Mouse (Mus musculus): ENCODE data around the gene Actl6b. TPM values are rescaled to one million over a fixed set of nuclear protein-coding genes. Genes with fewer than 3 reads are reported as not detected.

The Actl6b gene
- polyA plus RNA-seq, 1 experiment from 2014 or later, result 204 TPM

DNA sequence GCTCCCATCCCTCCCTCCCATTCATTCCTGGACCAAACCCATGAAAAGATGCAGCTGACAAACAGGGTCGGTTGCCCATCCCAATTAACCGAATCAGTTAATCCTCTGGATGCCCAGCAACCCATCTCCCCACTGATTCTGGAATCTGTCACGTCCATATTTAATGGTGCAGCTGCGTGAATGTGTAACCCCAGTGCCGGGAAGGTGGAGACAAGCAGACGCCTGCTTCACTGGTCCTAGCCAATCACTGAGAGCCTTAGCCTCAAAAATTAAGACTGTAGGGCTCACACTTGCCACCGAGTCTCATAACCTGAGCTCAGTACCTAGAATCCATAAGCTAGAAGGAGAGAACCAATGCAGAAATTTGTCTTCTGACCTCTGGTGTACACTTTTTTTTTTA is 42.6 kb downstream of the Actl6b start:
- Histone ChIP-seq H3K27ac (no peak overlapping the region), H3K4me2 (replicated peaks) (no peak overlapping the region), H3K4me3 (replicated peaks; ENCODE audit: low read length) (no peak overlapping the region), H3K27me3 (ENCODE audit: control insufficient read depth, insufficient read depth, low read length) (no peaks in the 10 kb centered on the region), H3K4me1 (replicated peaks; ENCODE audit: control insufficient read depth, insufficient read depth, low read length) (peaks cover 12% of the 10 kb centered on the region), H3K36me3 (replicated peaks; ENCODE audit: control insufficient read depth, insufficient read depth) (peaks cover 12% of the 10 kb centered on the region; the same call in 1 of the 2 replicates), H3K9ac (no peak overlapping the region), H3K9me3 (ENCODE audit: control insufficient read depth, low read length) (no peaks in the 10 kb centered on the region)
- ATAC-seq (ENCODE audit: low FRiP score), result no peak
- DNase-seq (ENCODE audit: low spot score), result no peak
- 79% methylated on average over 7 of the region's 7 CpGs for WGBS

DNA sequence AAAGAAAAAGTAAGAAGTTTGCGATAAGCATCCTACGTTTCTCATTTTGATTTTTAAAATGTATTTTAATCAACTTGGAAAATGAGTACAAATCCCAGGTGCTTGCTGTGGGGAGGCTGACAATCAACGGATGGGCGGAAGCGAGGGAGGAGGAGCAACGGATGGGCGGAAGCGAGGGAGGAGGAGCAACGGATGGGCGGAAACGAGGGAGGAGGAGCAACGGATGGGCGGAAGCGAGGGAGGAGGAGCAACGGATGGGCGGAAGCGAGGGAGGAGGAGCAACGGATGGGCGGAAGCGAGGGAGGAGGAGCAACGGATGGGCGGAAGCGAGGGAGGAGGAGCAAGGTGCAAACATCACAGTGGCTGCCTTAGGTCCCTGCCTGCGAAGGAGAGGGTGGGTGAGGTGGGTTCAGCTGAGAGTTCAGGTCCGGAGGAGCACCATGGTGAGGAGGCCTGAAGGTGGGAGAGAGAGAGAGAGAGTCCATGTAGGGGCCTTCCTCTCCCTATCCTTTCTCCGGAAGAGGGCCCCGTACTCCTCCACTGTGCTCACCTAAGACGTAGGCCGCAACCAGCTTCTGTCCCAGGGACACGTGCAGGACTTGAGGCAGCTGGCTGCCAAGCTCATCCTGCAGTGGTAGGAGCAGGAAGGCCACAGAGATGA is 43.4 kb downstream of the Actl6b start:
- H3K4me3 ChIP-seq (replicated peaks; ENCODE audit: low read length), result no peak overlapping the region; the same call in 1 of the 2 replicates
- ATAC-seq (ENCODE audit: low FRiP score), result no peak
- DNase-seq (ENCODE audit: low spot score), result no peak
- no peaks in the 10 kb centered on the region for H3K9me3 ChIP-seq (ENCODE audit: control insufficient read depth, low read length)
- H3K9ac ChIP-seq, result no peak overlapping the region
- WGBS, result 38% methylated on average over 25 of the region's 30 CpGs
- peaks cover 12% of the 10 kb centered on the region for H3K4me1 ChIP-seq (replicated peaks; ENCODE audit: control insufficient read depth, insufficient read depth, low read length)
- peaks cover 12% of the 10 kb centered on the region; the same call in 1 of the 2 replicates for H3K36me3 ChIP-seq (replicated peaks; ENCODE audit: control insufficient read depth, insufficient read depth)
- H3K4me2 ChIP-seq (replicated peaks), result peak overlapping the region; percentile 38
- H3K27me3 ChIP-seq (ENCODE audit: control insufficient read depth, insufficient read depth, low read length), result no peaks in the 10 kb centered on the region
- H3K27ac ChIP-seq, result no peak overlapping the region

DNA sequence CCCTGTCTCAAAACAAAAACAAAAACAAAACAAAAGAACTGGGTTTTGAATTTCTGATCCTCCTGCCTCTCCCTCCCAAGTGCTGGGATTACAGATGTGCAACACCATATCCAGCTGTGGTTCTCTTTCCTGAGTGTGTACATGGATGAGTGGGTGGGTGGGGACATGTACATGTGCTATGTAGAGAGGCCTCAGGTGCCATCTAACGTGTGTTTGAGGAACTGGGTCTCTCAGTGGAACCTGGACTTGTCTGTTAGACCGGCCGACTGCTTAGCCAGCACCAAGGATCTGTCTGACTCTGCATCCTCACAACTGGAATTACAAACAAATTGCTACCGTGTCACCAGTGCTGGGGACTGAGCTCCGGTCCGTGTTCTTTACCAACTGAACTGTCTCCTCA is 44.3 kb downstream of the Actl6b start:
- H3K4me1 ChIP-seq (replicated peaks; ENCODE audit: control insufficient read depth, insufficient read depth, low read length), result peaks cover 12% of the 10 kb centered on the region
- H3K27ac ChIP-seq, result no peak overlapping the region
- DNase-seq (ENCODE audit: low spot score) (no peak), ATAC-seq (ENCODE audit: low FRiP score) (no peak)
- H3K9ac ChIP-seq, result no peak overlapping the region
- WGBS, result 96% methylated on average over 6 of the region's 6 CpGs
- peaks cover 12% of the 10 kb centered on the region; the same call in 1 of the 2 replicates for H3K36me3 ChIP-seq (replicated peaks; ENCODE audit: control insufficient read depth, insufficient read depth)
- no peaks in the 10 kb centered on the region for H3K9me3 ChIP-seq (ENCODE audit: control insufficient read depth, low read length)
- H3K27me3 ChIP-seq (ENCODE audit: control insufficient read depth, insufficient read depth, low read length), result no peaks in the 10 kb centered on the region
- no peak overlapping the region for H3K4me2 ChIP-seq (replicated peaks)
- no peak overlapping the region for H3K4me3 ChIP-seq (replicated peaks; ENCODE audit: low read length)

DNA sequence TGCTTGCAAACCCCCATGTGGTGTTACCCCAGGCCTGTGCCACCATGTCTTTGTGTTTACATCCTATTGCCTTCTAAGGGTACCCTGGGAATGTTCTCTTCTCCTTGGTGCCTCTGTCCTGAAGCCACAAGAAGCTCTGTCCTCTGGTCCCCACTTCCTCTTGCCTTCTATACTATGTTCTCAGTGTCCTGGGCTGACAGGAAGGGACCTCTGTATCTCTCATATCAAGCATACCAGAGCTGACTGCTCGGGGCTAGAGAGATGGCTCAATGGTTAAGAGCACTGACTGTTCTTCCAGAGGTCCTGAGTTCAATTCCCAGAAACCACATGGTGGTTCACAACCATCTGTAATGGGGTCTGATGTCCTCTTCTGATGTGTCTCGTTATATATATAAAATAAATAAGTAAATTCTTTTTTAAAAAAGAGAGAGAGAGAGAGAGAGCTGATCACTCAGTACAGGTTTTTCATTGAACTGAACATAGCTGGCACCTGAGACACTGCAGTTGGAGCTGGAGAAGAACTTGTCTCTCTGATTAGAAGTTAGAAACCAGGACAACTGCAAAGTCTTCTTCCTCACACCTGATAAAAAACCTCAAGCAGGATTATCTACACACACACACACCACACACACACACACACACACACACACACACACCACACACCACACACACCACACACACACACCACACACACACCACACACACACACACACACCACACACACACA is 44.9 kb downstream of the Actl6b start:
- Histone ChIP-seq H3K27ac (no peak overlapping the region), H3K4me3 (replicated peaks; ENCODE audit: low read length) (no peak overlapping the region), H3K9me3 (ENCODE audit: control insufficient read depth, low read length) (no peaks in the 10 kb centered on the region), H3K9ac (no peak overlapping the region), H3K4me2 (replicated peaks) (no peak overlapping the region), H3K27me3 (ENCODE audit: control insufficient read depth, insufficient read depth, low read length) (no peaks in the 10 kb centered on the region), H3K4me1 (replicated peaks; ENCODE audit: control insufficient read depth, insufficient read depth, low read length) (peaks cover 12% of the 10 kb centered on the region), H3K36me3 (replicated peaks; ENCODE audit: control insufficient read depth, insufficient read depth) (peaks cover 12% of the 10 kb centered on the region; the same call in 1 of the 2 replicates)
- WGBS, result 91% methylated on average over 2 of the region's 2 CpGs
- no peak for DNase-seq (ENCODE audit: low spot score)
- no peak for ATAC-seq (ENCODE audit: low FRiP score)

DNA sequence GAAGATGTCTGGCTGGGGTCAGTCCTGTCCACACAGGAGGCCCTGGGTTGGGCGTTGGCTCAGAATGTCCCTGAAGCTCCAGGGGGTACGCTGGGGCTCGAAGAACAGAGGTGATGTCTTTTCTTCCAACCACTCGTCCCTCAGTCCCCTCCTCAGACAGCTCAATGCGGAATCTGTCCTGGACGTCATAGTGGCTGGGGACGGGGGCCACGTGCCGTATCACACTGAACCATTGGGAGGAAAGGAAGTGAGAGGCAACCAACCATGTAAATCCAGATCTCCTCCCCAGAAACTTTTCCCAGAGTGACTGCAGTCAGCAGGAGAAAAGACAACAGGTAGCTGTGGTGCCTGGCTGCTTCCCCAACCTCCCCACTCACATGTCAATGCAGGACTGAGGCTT is 46.3 kb downstream of the Actl6b start:
- ATAC-seq (ENCODE audit: low FRiP score) (no peak), DNase-seq (ENCODE audit: low spot score) (no peak)
- WGBS, result 59% methylated on average over 9 of the region's 9 CpGs
- peak overlapping the region; percentile 82 for H3K9ac ChIP-seq
- H3K4me3 ChIP-seq (replicated peaks; ENCODE audit: low read length), result peak overlapping the region; percentile 61
- peaks cover 12% of the 10 kb centered on the region for H3K4me1 ChIP-seq (replicated peaks; ENCODE audit: control insufficient read depth, insufficient read depth, low read length)
- H3K9me3 ChIP-seq (ENCODE audit: control insufficient read depth, low read length), result no peaks in the 10 kb centered on the region
- no peaks in the 10 kb centered on the region for H3K27me3 ChIP-seq (ENCODE audit: control insufficient read depth, insufficient read depth, low read length)
- H3K27ac ChIP-seq, result no peak overlapping the region
- peak overlapping the region; percentile 83 for H3K4me2 ChIP-seq (replicated peaks)
- peaks cover 12% of the 10 kb centered on the region; the same call in 1 of the 2 replicates for H3K36me3 ChIP-seq (replicated peaks; ENCODE audit: control insufficient read depth, insufficient read depth)

DNA sequence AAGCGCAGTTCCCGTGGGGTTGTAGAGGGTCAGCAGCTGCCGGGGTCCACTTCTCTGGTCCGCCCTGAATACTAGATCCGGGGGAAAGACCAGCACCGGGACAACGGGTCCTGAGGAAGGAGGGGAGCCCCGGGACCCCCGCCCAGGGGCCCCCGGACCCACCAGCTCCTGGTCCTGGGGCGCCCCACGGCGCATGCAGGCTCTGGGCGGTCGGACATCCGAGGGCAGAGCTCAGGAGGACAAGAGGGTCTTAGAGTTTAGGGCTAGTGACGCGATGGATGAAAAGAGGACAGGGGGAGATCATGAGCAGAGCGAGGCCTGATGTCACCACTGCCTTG is 46.9 kb downstream of the Actl6b start:
- Histone ChIP-seq H3K27me3 (ENCODE audit: control insufficient read depth, insufficient read depth, low read length) (no peaks in the 10 kb centered on the region), H3K27ac (peak overlapping the region; percentile 83; the same call in 1 of the 2 replicates), H3K4me3 (replicated peaks; ENCODE audit: low read length) (peak overlapping the region; percentile 61), H3K4me2 (replicated peaks) (peak overlapping the region; percentile 83), H3K9me3 (ENCODE audit: control insufficient read depth, low read length) (no peaks in the 10 kb centered on the region), H3K9ac (peak overlapping the region; percentile 82), H3K4me1 (replicated peaks; ENCODE audit: control insufficient read depth, insufficient read depth, low read length) (peaks cover 12% of the 10 kb centered on the region), H3K36me3 (replicated peaks; ENCODE audit: control insufficient read depth, insufficient read depth) (peaks cover 12% of the 10 kb centered on the region; the same call in 1 of the 2 replicates)
- 2% methylated on average over 19 of the region's 19 CpGs for WGBS
- no peak; the same call in 1 of the 2 replicates for ATAC-seq (ENCODE audit: low FRiP score)
- DNase-seq (ENCODE audit: low spot score), result no peak

DNA sequence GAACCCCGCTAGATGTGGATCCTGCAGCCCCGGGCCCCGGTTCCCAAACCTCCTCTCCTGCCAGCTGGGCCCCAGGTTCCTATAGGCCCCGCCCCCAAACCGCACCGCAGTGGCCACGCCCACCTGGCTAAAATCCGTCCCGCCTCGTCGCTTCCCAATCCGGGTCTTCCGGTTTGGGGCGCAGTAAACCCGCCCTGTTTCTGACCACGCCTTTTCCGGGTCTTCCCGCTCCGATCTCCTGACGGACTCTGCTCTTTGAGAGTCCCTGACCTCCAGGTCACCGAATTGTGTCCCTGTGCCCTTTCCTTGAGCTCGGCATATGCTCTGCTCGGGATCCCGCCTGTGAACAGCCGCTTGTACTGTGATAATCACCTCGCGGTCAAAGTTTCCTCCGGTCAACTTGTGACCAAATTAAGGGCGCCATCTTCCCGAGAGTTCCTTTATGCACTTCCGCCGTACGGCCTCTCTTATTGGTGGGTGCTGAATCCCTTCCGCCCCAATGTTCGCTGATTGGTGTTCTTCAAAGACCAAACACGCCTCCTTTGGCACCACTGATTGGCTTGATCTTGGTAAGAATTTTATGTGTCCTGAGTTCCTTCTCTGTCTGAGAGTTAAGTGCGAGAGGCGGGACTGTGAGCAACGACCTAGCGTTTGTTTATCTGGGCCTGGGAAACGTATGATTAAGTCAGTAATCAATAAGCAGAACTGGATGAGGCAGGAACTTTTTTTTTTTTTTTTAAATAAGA is 47.5 kb downstream of the Actl6b start, which contains the start of gene Mospd3:
Gene Mospd3 (minus strand): TSS at position 440 of the 746 bp plus-strand sequence.
- DNase-seq (ENCODE audit: low spot score) (peak; percentile 94), ATAC-seq (ENCODE audit: low FRiP score) (peak; percentile 95)
- Histone ChIP-seq H3K4me3 (replicated peaks; ENCODE audit: low read length) (peak within 1 kb of the TSS; percentile 61), H3K9me3 (ENCODE audit: control insufficient read depth, low read length) (no peaks in the 10 kb centered on the region), H3K27me3 (ENCODE audit: control insufficient read depth, insufficient read depth, low read length) (no peaks in the 10 kb centered on the region), H3K9ac (peak within 1 kb of the TSS; percentile 82), H3K27ac (peak within 1 kb of the TSS; percentile 83), H3K4me2 (replicated peaks) (peak within 1 kb of the TSS; percentile 83), H3K4me1 (replicated peaks; ENCODE audit: control insufficient read depth, insufficient read depth, low read length) (peaks cover 12% of the 10 kb centered on the region), H3K36me3 (replicated peaks; ENCODE audit: control insufficient read depth, insufficient read depth) (peaks cover 12% of the 10 kb centered on the region; the same call in 1 of the 2 replicates)
- WGBS, result under 1% methylated on average over 41 of the region's 41 CpGs

DNA sequence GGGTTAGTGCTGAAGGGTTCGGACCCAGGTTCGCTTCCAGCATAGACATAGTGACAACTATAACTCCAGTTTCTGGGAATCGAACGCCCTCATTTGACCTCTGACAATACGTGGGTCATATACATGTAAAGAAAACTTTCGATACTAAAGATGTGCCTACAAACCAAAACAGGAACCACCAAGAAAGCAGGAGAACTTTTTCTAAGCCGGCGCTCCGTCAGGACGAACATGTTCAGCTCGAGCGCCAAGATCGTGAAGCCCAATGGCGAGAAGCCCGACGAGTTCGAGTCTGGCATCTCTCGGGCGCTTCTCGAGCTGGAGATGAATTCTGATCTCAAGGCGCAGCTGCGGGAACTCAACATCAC is 48.0 kb downstream of the Actl6b start:
- Histone ChIP-seq H3K27me3 (ENCODE audit: control insufficient read depth, insufficient read depth, low read length) (no peaks in the 10 kb centered on the region), H3K36me3 (replicated peaks; ENCODE audit: control insufficient read depth, insufficient read depth) (peaks cover 12% of the 10 kb centered on the region; the same call in 1 of the 2 replicates), H3K27ac (no peak overlapping the region), H3K9me3 (ENCODE audit: control insufficient read depth, low read length) (no peaks in the 10 kb centered on the region), H3K4me1 (replicated peaks; ENCODE audit: control insufficient read depth, insufficient read depth, low read length) (peaks cover 12% of the 10 kb centered on the region), H3K4me2 (replicated peaks) (peak overlapping the region; percentile 83), H3K9ac (peak overlapping the region; percentile 32), H3K4me3 (replicated peaks; ENCODE audit: low read length) (peak overlapping the region; percentile 61)
- WGBS, result under 1% methylated on average over 22 of the region's 22 CpGs
- ATAC-seq (ENCODE audit: low FRiP score) (no peak), DNase-seq (ENCODE audit: low spot score) (peak; percentile 39)
